Mouse (Mus musculus): ENCODE measurements at regions not wholly inside any gene's neighbourhood (a gene's known extent, or its start where the extent isn't known, plus 50 kb on each side); places are given as distances from the start of the nearest gene placed in this dataset.

DNA sequence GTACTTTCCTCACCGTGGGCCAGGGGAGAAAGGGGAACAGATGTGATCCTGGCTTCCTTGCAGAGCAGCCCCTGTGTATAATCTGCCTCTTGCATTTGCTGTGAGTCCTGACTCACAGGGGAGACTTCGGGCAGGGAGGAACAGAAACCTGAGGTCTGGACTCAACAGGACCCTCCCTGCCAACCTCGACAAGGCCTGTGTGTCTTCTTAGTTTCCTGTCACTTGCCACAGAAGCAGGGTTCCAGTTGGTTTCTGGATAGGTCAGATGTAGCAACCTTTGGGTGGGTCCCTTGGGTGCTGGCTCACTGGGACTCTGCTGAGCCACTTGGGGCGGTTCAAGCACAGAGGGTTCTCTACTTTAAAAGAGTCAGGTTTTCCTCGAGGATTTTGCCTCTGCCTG, 292.3 kb upstream of the Id2 start:
- H3K4me3 ChIP-seq, result no peak overlapping the region
- whole genome bisulfite sequencing, result 74% methylated on average over 5 of the region's 5 CpGs

DNA sequence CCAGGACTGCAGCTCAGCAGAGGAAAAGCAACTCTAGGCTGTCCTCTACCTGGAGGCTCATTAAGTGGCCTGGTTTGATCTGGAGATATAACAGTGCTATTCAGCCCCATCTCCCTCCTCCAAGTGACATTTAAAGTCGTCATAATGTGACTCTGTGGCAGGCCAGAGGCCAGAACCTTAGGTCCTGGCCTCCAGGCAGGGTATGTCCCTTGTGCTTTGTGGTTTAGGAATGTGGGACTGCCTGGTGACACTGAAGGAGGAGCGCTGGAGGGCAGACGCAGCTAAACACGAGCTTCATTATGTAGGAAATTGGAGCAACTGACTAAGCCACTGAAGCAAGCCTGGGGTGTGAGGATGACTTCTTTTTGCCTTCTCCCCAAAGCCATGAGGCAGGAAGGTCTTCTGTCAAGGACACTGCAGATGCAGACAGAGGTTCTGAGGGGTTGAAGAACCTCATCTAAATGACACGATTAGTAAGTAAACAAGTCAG, 290.9 kb upstream of the Id2 start:
- Histone ChIP-seq H3K27ac (no peak overlapping the region), H3K4me1 (no peaks in the 10 kb centered on the region), H3K9me3 (replicated peaks) (no peaks in the 10 kb centered on the region), H3K27me3 (ENCODE audit: low read depth, poor library complexity, severe bottlenecking) (no peaks in the 10 kb centered on the region), H3K36me3 (no peaks in the 10 kb centered on the region), H3K4me3 (no peak overlapping the region)
- no peak for DNase-seq (ENCODE audit: low spot score)
- 53% methylated on average over 5 of the region's 5 CpGs for WGBS

More for the DNA sequence above, 292.3 kb upstream of the Id2 start:
- no peaks in the 10 kb centered on the region for H3K27me3 ChIP-seq (ENCODE audit: low read depth, poor library complexity, severe bottlenecking)
- H3K4me1 ChIP-seq, result no peaks in the 10 kb centered on the region
- H3K9me3 ChIP-seq (replicated peaks), result no peaks in the 10 kb centered on the region
- peak overlapping the region; percentile 16; the same call in 1 of the 2 replicates for H3K27ac ChIP-seq
- no peak for DNase-seq (ENCODE audit: low spot score)
- no peaks in the 10 kb centered on the region for H3K36me3 ChIP-seq

DNA sequence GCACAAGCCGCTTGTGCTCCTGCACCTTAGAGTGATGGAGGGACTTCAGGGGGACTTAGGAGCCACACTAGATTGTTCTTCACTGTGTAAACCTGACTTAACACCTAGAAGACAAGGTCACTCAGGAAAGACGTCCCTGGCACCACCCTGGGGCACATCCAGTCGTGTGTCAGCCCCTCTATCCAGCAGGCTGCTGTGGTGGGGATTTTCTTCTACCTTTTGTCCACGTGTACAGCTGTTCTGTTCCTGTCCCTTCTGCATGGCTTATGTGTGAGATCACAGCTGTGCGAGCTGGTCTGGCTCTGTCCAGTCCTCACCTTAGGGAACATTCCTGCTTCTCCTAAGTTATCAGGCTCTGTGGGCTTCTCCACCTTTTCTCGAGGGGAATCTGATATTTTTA, 286.0 kb upstream of the Id2 start:
- Histone ChIP-seq H3K9me3 (replicated peaks) (no peaks in the 10 kb centered on the region), H3K27ac (no peak overlapping the region), H3K27me3 (ENCODE audit: low read depth, poor library complexity, severe bottlenecking) (no peaks in the 10 kb centered on the region), H3K4me1 (0 out of 2 replicates have a peak, but pooled peaks cover 7% of the 10 kb centered on the region), H3K36me3 (no peaks in the 10 kb centered on the region), H3K4me3 (no peak overlapping the region)
- DNase-seq (ENCODE audit: low spot score), result no peak
- WGBS, result 81% methylated on average over 6 of the region's 6 CpGs

DNA sequence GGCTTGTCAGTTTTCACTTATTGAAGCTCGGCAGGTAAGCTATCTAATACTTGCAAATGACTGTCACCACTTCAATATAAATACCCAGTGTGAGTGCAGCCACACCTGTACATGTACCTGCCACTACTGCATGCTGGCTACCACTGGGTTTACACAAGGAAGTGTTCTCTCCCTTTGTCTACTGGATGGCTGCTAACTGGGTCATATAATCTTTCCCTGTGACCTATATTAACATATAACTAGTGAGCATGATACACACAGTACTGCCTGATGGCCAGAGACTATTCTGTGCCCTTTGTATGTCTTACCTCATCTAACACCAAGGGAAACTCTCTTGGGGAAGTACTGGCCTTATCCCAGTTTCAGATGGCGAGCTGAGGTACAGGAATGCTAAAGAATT, 285.5 kb upstream of the Id2 start:
- Histone ChIP-seq H3K9me3 (replicated peaks) (no peaks in the 10 kb centered on the region), H3K36me3 (no peaks in the 10 kb centered on the region), H3K4me3 (no peak overlapping the region), H3K27ac (no peak overlapping the region), H3K4me1 (0 out of 2 replicates have a peak, but pooled peaks cover 7% of the 10 kb centered on the region), H3K27me3 (ENCODE audit: low read depth, poor library complexity, severe bottlenecking) (no peaks in the 10 kb centered on the region)
- no peak for DNase-seq (ENCODE audit: low spot score)
- WGBS, result 87% methylated on average over 2 of the region's 2 CpGs

DNA sequence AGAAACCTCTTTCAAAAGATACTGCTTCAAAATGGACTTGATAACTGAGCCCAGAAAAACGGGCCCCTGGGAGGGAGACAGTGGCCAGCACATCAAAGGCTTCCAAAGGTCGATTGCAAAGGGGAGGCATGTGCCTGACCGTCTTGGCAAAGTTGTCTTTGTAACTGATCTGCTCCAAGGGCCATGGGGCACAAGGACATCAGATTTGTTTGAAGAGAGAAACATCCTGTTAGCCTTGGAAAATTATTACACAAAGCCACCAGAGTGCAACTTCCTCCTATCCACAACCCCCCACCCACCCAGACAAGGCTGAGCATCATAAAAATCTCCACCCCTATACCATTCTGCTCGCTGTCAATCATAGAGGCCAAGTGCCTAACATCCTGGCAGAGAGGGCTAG, 284.7 kb upstream of the Id2 start:
- WGBS, result 39% methylated on average over 4 of the region's 4 CpGs
- H3K4me3 ChIP-seq, result no peak overlapping the region

DNA sequence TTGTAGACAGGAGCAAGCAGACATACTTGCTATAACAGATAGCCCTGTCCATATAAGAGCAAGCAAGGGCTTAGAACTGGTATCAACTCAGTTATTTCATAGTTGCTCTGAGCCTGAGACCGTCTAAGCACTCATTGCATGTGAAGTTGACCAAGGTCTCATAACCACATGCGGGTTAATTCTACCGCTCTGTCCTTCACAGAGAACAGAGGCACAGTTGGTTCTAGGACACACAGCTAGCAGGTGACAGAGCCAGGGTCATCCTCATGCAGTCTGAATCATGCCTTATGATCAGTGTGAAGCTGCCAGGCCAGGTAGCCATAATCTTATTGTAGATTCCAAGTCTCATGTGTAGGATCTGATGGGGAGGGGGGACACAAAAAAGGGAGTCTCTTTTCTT, 283.1 kb upstream of the Id2 start:
- 96% methylated on average over 3 of the region's 3 CpGs for WGBS
- Histone ChIP-seq H3K27me3 (ENCODE audit: low read depth, poor library complexity, severe bottlenecking) (no peaks in the 10 kb centered on the region), H3K9me3 (replicated peaks) (no peaks in the 10 kb centered on the region), H3K36me3 (no peaks in the 10 kb centered on the region), H3K27ac (no peak overlapping the region), H3K4me3 (no peak overlapping the region), H3K4me1 (peaks cover 18% of the 10 kb centered on the region)
- DNase-seq (ENCODE audit: low spot score), result no peak

More for the DNA sequence above, 284.7 kb upstream of the Id2 start:
- H3K36me3 ChIP-seq, result no peaks in the 10 kb centered on the region
- H3K9me3 ChIP-seq (replicated peaks), result no peaks in the 10 kb centered on the region
- 0 out of 2 replicates have a peak, but pooled peaks cover 7% of the 10 kb centered on the region for H3K4me1 ChIP-seq
- no peaks in the 10 kb centered on the region for H3K27me3 ChIP-seq (ENCODE audit: low read depth, poor library complexity, severe bottlenecking)
- no peak overlapping the region for H3K27ac ChIP-seq
- DNase-seq (ENCODE audit: low spot score), result no peak

DNA sequence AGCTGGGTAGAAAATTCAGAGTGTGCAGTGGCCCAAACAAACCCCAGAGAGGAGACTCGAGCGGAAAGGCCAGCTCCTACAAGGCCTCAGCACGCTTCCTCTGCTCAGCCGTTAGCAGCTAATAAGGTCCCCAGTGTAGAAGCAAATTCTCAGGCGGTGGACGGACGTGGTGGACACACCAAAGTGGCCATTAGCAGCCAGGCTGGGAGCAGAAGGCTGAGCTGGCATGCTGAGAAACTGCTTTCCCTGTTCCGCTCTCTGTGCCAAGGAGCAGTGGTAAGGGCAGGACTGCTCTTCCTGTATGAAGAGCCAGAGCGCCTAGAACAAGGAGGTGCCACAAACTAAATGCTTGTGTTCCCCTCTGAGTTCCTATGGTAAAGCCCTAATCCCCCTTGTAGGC, 282.1 kb upstream of the Id2 start:
- peaks cover 18% of the 10 kb centered on the region for H3K4me1 ChIP-seq
- H3K4me3 ChIP-seq, result no peak overlapping the region
- no peaks in the 10 kb centered on the region for H3K27me3 ChIP-seq (ENCODE audit: low read depth, poor library complexity, severe bottlenecking)
- no peaks in the 10 kb centered on the region for H3K9me3 ChIP-seq (replicated peaks)
- peak overlapping the region; percentile 61; the same call in 1 of the 2 replicates for H3K27ac ChIP-seq
- H3K36me3 ChIP-seq, result no peaks in the 10 kb centered on the region
- 84% methylated on average over 9 of the region's 9 CpGs for WGBS
- DNase-seq (ENCODE audit: low spot score), result no peak

DNA sequence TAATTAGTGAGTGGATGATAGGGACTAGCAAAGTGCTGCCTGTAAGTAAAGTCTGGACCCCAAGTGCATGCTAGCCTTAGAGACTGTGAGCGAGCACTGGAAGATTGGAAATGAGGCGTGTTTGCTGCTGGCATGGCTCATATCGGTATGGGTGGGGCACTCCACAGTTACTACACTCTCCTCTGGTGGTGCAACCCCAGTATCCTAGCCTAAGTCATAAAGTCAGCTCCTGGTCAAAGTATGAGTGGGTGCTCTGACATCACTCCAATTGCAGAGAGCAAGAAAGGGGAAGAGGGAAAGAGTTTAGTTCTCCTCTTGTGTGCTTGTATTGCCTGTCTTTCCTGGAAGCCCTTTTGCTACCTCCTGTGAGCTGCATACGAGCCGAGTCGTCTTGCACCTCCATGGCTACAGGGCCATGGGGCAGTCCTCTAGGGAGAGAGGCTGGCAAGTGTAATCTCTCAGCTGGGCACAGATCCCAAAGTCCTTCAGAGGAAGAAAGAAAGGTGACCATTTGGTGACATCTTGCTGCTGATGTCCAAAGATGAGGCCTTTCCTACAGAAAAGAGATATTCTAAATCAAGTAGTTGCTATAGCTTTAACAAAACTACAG, 281.2 kb upstream of the Id2 start:
- no peak overlapping the region for H3K27ac ChIP-seq
- no peaks in the 10 kb centered on the region for H3K36me3 ChIP-seq
- 82% methylated on average over 6 of the region's 6 CpGs for WGBS
- H3K4me1 ChIP-seq, result peaks cover 18% of the 10 kb centered on the region
- H3K27me3 ChIP-seq (ENCODE audit: low read depth, poor library complexity, severe bottlenecking), result no peaks in the 10 kb centered on the region
- no peak overlapping the region for H3K4me3 ChIP-seq
- DNase-seq (ENCODE audit: low spot score), result no peak
- H3K9me3 ChIP-seq (replicated peaks), result no peaks in the 10 kb centered on the region

DNA sequence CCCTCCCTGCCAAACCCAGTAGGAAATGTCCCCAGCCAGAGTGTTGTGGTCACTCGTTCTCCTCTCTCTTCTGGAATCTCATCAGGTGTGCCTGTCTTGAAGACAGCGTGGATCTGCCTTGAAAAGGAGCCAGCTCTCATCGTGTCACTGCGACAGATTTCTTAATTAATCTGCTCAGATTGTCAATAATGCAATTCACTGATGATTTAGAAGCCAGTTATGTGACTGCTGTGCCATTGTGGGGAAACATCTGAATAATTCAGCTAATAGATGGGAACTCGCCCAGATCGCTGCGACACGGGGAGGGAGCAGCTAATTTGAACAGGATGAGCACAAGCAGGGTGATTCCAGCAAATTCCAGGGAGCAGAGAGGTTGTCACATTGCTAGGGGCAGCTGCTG, 279.5 kb upstream of the Id2 start:
- H3K27me3 ChIP-seq (ENCODE audit: low read depth, poor library complexity, severe bottlenecking), result no peaks in the 10 kb centered on the region
- no peak overlapping the region for H3K27ac ChIP-seq
- no peak for DNase-seq (ENCODE audit: low spot score)
- H3K9me3 ChIP-seq (replicated peaks), result no peaks in the 10 kb centered on the region
- H3K36me3 ChIP-seq, result no peaks in the 10 kb centered on the region
- no peak overlapping the region for H3K4me3 ChIP-seq
- peaks cover 18% of the 10 kb centered on the region for H3K4me1 ChIP-seq
- WGBS, result 80% methylated on average over 8 of the region's 8 CpGs

DNA sequence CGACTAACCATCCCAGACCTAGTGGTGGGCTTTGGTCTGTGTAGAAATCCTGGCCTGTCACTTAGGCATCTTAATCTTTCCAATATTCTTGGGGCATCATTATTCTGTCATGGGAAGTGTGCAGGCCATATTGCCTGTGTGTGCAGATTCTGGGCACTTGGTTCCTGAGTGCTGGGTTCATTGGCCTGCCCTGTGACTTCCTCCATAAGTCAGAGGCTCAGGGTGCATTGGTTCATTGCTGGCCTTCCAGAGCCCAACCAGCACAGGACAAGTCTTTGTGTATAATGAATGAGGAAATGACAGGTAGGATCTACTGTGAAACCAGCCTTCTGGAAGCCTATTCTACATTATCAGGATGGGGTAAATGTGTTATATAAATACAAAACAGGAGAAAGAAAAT, 270.6 kb upstream of the Id2 start:
- H3K4me1 ChIP-seq, result 0 out of 2 replicates have a peak, but pooled peaks cover 3% of the 10 kb centered on the region
- DNase-seq (ENCODE audit: low spot score), result no peak
- no peaks in the 10 kb centered on the region for H3K27me3 ChIP-seq (ENCODE audit: low read depth, poor library complexity, severe bottlenecking)
- H3K9me3 ChIP-seq (replicated peaks), result no peaks in the 10 kb centered on the region
- H3K27ac ChIP-seq, result no peak overlapping the region
- 95% methylated on average over 1 of the region's 1 CpGs for WGBS
- no peaks in the 10 kb centered on the region for H3K36me3 ChIP-seq
- H3K4me3 ChIP-seq, result no peak overlapping the region

DNA sequence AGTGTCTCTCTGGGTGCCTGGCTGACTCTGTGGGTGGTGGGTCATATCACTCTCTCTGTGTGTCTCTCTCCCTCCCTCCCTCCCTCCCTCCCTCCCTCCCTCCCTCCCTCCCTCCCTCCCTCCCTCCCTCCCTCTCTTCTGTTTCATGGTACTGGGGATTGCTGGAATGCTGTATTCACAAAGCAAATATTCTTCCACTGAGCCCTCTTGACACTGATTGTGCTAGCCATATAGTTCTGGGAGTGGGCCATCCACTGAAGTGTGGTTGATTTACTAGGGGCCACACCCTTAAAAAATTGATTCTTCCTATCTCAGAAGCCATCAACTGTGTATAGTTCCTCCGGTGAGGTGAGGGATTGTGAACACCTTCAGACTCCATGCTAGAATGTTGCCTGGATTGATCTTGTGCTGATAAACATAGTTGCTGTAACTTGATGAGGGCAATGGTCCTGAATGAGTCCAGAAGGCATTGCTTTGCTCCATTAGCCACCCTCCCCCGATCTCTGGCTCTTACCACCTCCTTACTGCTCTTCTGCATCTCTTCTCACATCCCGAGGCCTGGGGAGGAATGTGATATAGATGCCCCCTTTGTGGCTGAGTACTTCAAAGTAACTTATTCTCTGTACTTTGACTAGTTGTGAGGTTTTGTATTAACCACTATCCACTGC, 268.8 kb upstream of the Id2 start:
- Histone ChIP-seq H3K27me3 (ENCODE audit: low read depth, poor library complexity, severe bottlenecking) (no peaks in the 10 kb centered on the region), H3K4me1 (0 out of 2 replicates have a peak, but pooled peaks cover 3% of the 10 kb centered on the region), H3K4me3 (no peak overlapping the region), H3K27ac (no peak overlapping the region), H3K9me3 (replicated peaks) (no peaks in the 10 kb centered on the region), H3K36me3 (no peaks in the 10 kb centered on the region)
- DNase-seq (ENCODE audit: low spot score), result no peak
- 62% methylated on average over 3 of the region's 3 CpGs for WGBS

DNA sequence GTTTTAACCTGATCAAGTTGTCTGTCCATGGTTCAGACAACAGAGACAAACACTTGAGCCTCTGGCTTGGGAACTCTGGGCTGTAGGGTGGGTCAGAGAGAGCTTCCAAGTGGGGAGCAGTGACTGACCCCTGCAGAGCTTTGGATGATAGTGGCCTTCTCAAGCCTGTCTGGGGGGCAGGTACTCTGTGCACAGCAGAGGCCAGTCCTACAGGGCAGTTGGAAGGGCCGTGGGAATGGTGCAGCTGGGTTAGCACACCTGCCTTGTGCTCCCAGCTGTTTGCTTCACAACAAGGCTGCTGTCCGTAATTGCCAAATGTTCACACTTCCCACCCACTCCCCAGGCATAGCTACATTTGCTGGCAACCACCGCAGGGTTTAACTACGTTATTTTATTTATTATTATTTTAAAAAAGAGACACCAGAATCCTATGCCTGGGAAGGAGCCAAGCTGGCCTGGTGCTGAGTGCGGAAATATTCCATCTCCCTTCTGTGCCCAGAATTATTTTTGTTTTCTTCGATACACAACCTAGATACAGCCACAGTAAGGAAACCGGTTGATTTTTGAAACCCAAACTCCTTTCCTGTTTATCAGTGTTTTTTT, 268.1 kb upstream of the Id2 start:
- Histone ChIP-seq H3K4me1 (0 out of 2 replicates have a peak, but pooled peaks cover 3% of the 10 kb centered on the region), H3K27ac (no peak overlapping the region), H3K27me3 (ENCODE audit: low read depth, poor library complexity, severe bottlenecking) (no peaks in the 10 kb centered on the region), H3K9me3 (replicated peaks) (no peaks in the 10 kb centered on the region), H3K4me3 (no peak overlapping the region), H3K36me3 (no peaks in the 10 kb centered on the region)
- WGBS, result 61% methylated on average over 7 of the region's 7 CpGs
- no peak for DNase-seq (ENCODE audit: low spot score)

DNA sequence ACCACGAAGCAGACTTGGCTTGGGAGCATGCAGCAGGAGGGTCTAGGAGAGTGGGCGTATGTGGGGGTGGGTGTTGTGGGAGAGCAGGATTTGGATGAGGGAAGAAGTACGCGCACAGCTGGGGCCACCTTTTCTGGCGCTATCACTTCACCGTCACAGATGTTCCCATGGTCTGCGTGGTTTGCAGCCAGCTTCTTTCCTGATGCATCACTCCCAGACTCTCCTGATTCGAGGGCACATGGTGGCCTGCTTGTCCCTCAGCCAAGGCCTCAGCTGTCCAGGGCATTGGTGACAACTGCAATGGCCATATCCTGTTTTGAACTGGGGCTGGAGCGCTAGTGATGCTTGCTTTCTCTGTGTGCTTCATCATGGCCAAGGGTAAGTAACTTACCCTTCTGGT, 266.9 kb upstream of the Id2 start:
- H3K27ac ChIP-seq, result no peak overlapping the region
- 0 out of 2 replicates have a peak, but pooled peaks cover 3% of the 10 kb centered on the region for H3K4me1 ChIP-seq
- H3K27me3 ChIP-seq (ENCODE audit: low read depth, poor library complexity, severe bottlenecking), result no peaks in the 10 kb centered on the region
- H3K4me3 ChIP-seq, result no peak overlapping the region
- 92% methylated on average over 9 of the region's 9 CpGs for WGBS
- no peaks in the 10 kb centered on the region for H3K9me3 ChIP-seq (replicated peaks)
- H3K36me3 ChIP-seq, result no peaks in the 10 kb centered on the region
- no peak for DNase-seq (ENCODE audit: low spot score)
